Mouse (Mus musculus) MEL (cell line): ENCODE measurements around the gene Stra6. TPM values are rescaled to one million over a fixed set of nuclear protein-coding genes. Genes with fewer than 3 reads are reported as not detected.

Experiments used
- DNase-seq: peaks from one replicate; pipeline ENCODE4 v3.0.0; 2011; ENCODE audit warnings: low read depth, low spot score
- H3K27ac ChIP-seq: 2 replicates; pipeline ENCODE4 v1.5.1; 2012; ENCODE audit warnings: low read depth, mild to moderate bottlenecking, control low read depth, low read length, moderate library complexity; ENCODE audit not compliant: control insufficient read depth
- H3K27me3 ChIP-seq, 2 experiments: fragments of 150-350 bp in 1 of 2; sonication (generic) in 1 of 2; 2 replicates each; pipeline ENCODE4 v1.6.1; 2012; ENCODE audit warnings: low read length in 2 of 2, mild to moderate bottlenecking in 2 of 2, improper control_type of control experiment in 1 of 2, moderate library complexity in 1 of 2; ENCODE audit not compliant: insufficient read depth in 2 of 2, control insufficient read depth in 1 of 2
- H3K36me3 ChIP-seq, 2 experiments: 2 replicates each; pipeline ENCODE4 v1.6.1; 2012 to 2014; ENCODE audit warnings: low read length in 2 of 2, improper control_type of control experiment in 1 of 2, inconsistent platforms in 1 of 2, mild to moderate bottlenecking in 1 of 2; ENCODE audit not compliant: insufficient read depth in 2 of 2, control insufficient read depth in 1 of 2
- H3K4me1 ChIP-seq, 2 experiments: fragments of 150-350 bp in 1 of 2; sonication (generic) in 1 of 2; 2 replicates each; pipeline ENCODE4 v1.6.1; 2012; ENCODE audit warnings: low read length in 2 of 2, improper control_type of control experiment in 1 of 2, mild to moderate bottlenecking in 1 of 2; ENCODE audit not compliant: insufficient read depth in 2 of 2, control insufficient read depth in 1 of 2
- H3K4me3 ChIP-seq, 2 experiments: fragments of 150-350 bp in 1 of 2; sonication (generic) in 1 of 2; 2 replicates each; pipeline ENCODE4 v1.5.1; 2012; ENCODE audit warnings: low read depth in 2 of 2, low read length in 2 of 2, mild to moderate bottlenecking in 2 of 2, moderate library complexity in 2 of 2, control low read depth in 1 of 2, improper control_type of control experiment in 1 of 2; ENCODE audit not compliant: control insufficient read depth in 1 of 2, insufficient read depth in 1 of 2
- H3K79me2 ChIP-seq: 2 replicates; pipeline ENCODE4 v1.6.1; 2012; ENCODE audit warnings: mild to moderate bottlenecking, low read length, moderate library complexity; ENCODE audit not compliant: control insufficient read depth, poor library complexity, insufficient read depth
- H3K9ac ChIP-seq: 2 replicates; pipeline ENCODE4 v1.6.1; 2012; ENCODE audit warnings: low read depth, mild to moderate bottlenecking, control low read depth, low read length, moderate library complexity; ENCODE audit not compliant: control insufficient read depth, poor library complexity, severe bottlenecking
- H3K9me3 ChIP-seq: fragments of 150-350 bp; sonication (generic); replicated peaks from 2 replicates; pipeline ENCODE4 v1.6.1; 2012; ENCODE audit warnings: mild to moderate bottlenecking, low read length, improper control_type of control experiment, moderate library complexity; ENCODE audit not compliant: insufficient read depth
- ELF1 ChIP-seq: IDR thresholded peaks from 2 replicates; pipeline ENCODE4 v1.6.1; 2014; ENCODE audit warnings: low read depth, mild to moderate bottlenecking, inconsistent platforms, low read length, improper control_type of control experiment, moderate library complexity
- ETS1 ChIP-seq: IDR thresholded peaks from 2 replicates; pipeline ENCODE4 v1.6.1; 2012; ENCODE audit warnings: low read depth, mild to moderate bottlenecking, inconsistent platforms, low read length, improper control_type of control experiment, moderate library complexity
- GABPA ChIP-seq: IDR thresholded peaks from 2 replicates; pipeline ENCODE4 v1.6.1; 2012; ENCODE audit warnings: low read depth, mild to moderate bottlenecking, inconsistent platforms, low read length, improper control_type of control experiment, moderate library complexity
- MAX ChIP-seq: IDR thresholded peaks from 2 replicates; pipeline ENCODE4 v1.6.1; 2011; ENCODE audit warnings: low read length, improper control_type of control experiment
- MAZ ChIP-seq: IDR thresholded peaks from 2 replicates; pipeline ENCODE4 v1.6.1; 2012; ENCODE audit warnings: low read depth, mild to moderate bottlenecking, inconsistent platforms, low read length, improper control_type of control experiment
- MEF2A ChIP-seq: IDR thresholded peaks from 2 replicates; pipeline ENCODE4 v1.6.1; 2014; ENCODE audit warnings: low read depth, mild to moderate bottlenecking, inconsistent platforms, low read length, improper control_type of control experiment; ENCODE audit not compliant: poor library complexity, insufficient replicate concordance, severe bottlenecking; ENCODE audit errors: extremely low read depth
- MXI1 ChIP-seq: IDR thresholded peaks from 2 replicates; pipeline ENCODE4 v1.6.1; 2011; ENCODE audit warnings: mild to moderate bottlenecking, low read depth, low read length, improper control_type of control experiment
- MYB ChIP-seq: IDR thresholded peaks from 2 replicates; pipeline ENCODE4 v1.6.1; 2011; ENCODE audit warnings: mild to moderate bottlenecking, low read depth, low read length, improper control_type of control experiment
- MYC ChIP-seq: IDR thresholded peaks from 2 replicates; pipeline ENCODE4 v1.6.1; 2011; ENCODE audit warnings: low read depth, mild to moderate bottlenecking, low read length, improper control_type of control experiment, moderate library complexity
- POLR2A ChIP-seq, 2 experiments: IDR thresholded peaks; 2 replicates each; pipeline ENCODE4 v1.6.1; 2011 to 2012; ENCODE audit warnings: low read length in 2 of 2, mild to moderate bottlenecking in 2 of 2, control low read depth in 1 of 2, improper control_type of control experiment in 1 of 2, low read depth in 1 of 2, moderate library complexity in 1 of 2; ENCODE audit not compliant: control insufficient read depth in 1 of 2, insufficient read depth in 1 of 2, poor library complexity in 1 of 2
- POLR2AphosphoS2 ChIP-seq: IDR thresholded peaks from 2 replicates; pipeline ENCODE4 v1.6.1; 2011; ENCODE audit warnings: low read length, improper control_type of control experiment
- POLR2AphosphoS5 ChIP-seq: IDR thresholded peaks from 2 replicates; pipeline ENCODE4 v1.6.1; 2012; ENCODE audit warnings: low read depth, borderline replicate concordance, mild to moderate bottlenecking, inconsistent platforms, low read length, moderate library complexity, mixed read lengths
- RCOR1 ChIP-seq: IDR thresholded peaks from 2 replicates; pipeline ENCODE4 v1.6.1; 2012; ENCODE audit warnings: low read depth, mild to moderate bottlenecking, inconsistent platforms, low read length, improper control_type of control experiment
- SIN3A ChIP-seq: IDR thresholded peaks from 2 replicates; pipeline ENCODE4 v1.6.1; 2012; ENCODE audit warnings: low read length, improper control_type of control experiment, inconsistent platforms
- SMC3 ChIP-seq: IDR thresholded peaks from 2 replicates; pipeline ENCODE4 v1.6.1; 2011; ENCODE audit warnings: low read depth, low read length, improper control_type of control experiment
- ZC3H11A ChIP-seq: IDR thresholded peaks from 2 replicates; pipeline ENCODE4 v1.6.1; 2012; ENCODE audit warnings: low read depth, mild to moderate bottlenecking, inconsistent platforms, low read length, improper control_type of control experiment
- ZMIZ1 ChIP-seq: IDR thresholded peaks from 2 replicates; pipeline ENCODE4 v1.6.1; 2012; ENCODE audit warnings: low read depth, mild to moderate bottlenecking, inconsistent platforms, low read length, improper control_type of control experiment, moderate library complexity
- ZNF384 ChIP-seq: IDR thresholded peaks from 2 replicates; pipeline ENCODE4 v1.6.1; 2012; ENCODE audit warnings: low read depth, mild to moderate bottlenecking, inconsistent platforms, low read length, improper control_type of control experiment
- polyA plus RNA-seq, 2 experiments: library from polyadenylated mRNA; stranded (reverse) in 1 of 2; unstranded in 1 of 2; fragments of >175 nt in 1 of 2; fragments of >200 nt in 1 of 2; gene quantifications; 2 replicates each; pipeline versions ENCODE4 v1.2.1 to v1.2.4; 2012; ENCODE audit warnings: low replicate concordance in 2 of 2, low read depth in 1 of 2; ENCODE audit not compliant: insufficient read length in 2 of 2, insufficient read depth in 1 of 2, missing spikeins in 1 of 2
- total RNA-seq: library from RNA; depleted of rRNA; stranded (reverse); fragments of 300-350 nt; gene quantifications from 2 replicates; pipeline ENCODE4 v1.2.3, GENCODE M21; 2012

The Stra6 gene
- total and polyA plus RNA-seq, 3 experiments = not detected

GRCm38 (mm10) chr9:58031895-58032294 lies 31.7 kb upstream of the Stra6 start:
- H3K9ac ChIP-seq = no peak overlapping the region
- peaks cover 0 to 4% of the 10 kb centered on the region in 2 experiments; a peak in 2 of 4 replicates for H3K27me3 ChIP-seq
- H3K36me3 ChIP-seq = no peaks in the 10 kb centered on the region
- H3K79me2 ChIP-seq = no peaks in the 10 kb centered on the region
- H3K4me1 ChIP-seq = peaks cover 0 to 4% of the 10 kb centered on the region in 2 experiments; a peak in 1 of 4 replicates
- no peak overlapping the region for H3K4me3 ChIP-seq
- DNase-seq = no peak
- TF ChIP-seq SMC3 = no peak
- TF ChIP-seq GABPA = no peak
- no peak for TF ChIP-seq MYB
- TF ChIP-seq MAX = no peak
- TF ChIP-seq ZC3H11A = no peak
- TF ChIP-seq POLR2A (IDR thresholded peaks at IDR 0.05; ENCODE audit: control insufficient read depth in 1 of 2, insufficient read depth in 1 of 2, low read depth in 1 of 2, low read length in 2 of 2, poor library complexity in 1 of 2) = no peak
- no peak for TF ChIP-seq MYC
- TF ChIP-seq POLR2AphosphoS5 = no peak
- TF ChIP-seq RCOR1 = no peak
- no peak for TF ChIP-seq ELF1
- TF ChIP-seq MXI1 = no peak
- no peaks in the 10 kb centered on the region for H3K9me3 ChIP-seq
- H3K27ac ChIP-seq = no peak overlapping the region

- Histone ChIP-seq H3K9ac (no peak overlapping the region), H3K79me2 (no peaks in the 10 kb centered on the region), H3K9me3 (no peaks in the 10 kb centered on the region), H3K27me3 (peaks cover 0 to 4% of the 10 kb centered on the region in 2 experiments; a peak in 2 of 4 replicates), H3K36me3 (no peaks in the 10 kb centered on the region), H3K4me1 (no peaks in the 10 kb centered on the region), H3K27ac (no peak overlapping the region), H3K4me3 (no peak overlapping the region)
- TF ChIP-seq POLR2AphosphoS5 (no peak), POLR2AphosphoS2 (no peak), ZMIZ1 (no peak), ETS1 (no peak), MAZ (no peak), ZNF384 (no peak), MYB (no peak), SIN3A (no peak), ELF1 (no peak), MEF2A (no peak)
- no peak for DNase-seq
These were observed 28.1 kb upstream of the Stra6 start for GRCm38 (mm10) chr9:58035519-58035918.
